Mouse (Mus musculus): ENCODE measurements at regions not wholly inside any gene's neighbourhood (a gene's known extent, or its start where the extent isn't known, plus 50 kb on each side); places are given as distances from the start of the nearest gene placed in this dataset.

DNA sequence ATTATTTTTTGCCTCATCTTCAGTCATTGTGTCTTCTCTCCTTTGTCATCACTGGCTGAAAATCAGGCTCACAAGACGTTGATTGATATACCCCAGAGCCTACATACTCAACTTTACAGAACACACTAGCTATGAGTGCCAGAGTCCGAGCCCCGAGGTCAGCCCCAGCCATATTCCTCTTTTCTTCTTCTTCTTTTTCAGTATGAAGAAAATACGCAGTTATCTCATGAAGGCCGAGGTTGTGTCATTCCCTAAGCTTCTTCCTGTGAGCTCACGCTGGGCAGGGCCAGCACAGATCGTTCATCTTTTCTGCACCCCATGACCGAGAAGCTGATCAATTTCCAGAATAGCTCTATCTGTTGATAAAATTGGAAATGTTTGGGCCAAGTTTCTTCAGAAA is 192.7 kb upstream of the Unc93a2 start:
- TF ChIP-seq REST (IDR thresholded peaks at IDR 0.05; ENCODE audit: insufficient read depth, insufficient read length), result no peak
- Histone ChIP-seq H3K36me3 (ENCODE audit: control insufficient read depth, insufficient read depth) (no peaks in the 10 kb centered on the region), H3K27me3 (ENCODE audit: control insufficient read depth, insufficient read depth, insufficient read length) (no peaks in the 10 kb centered on the region), H3ac (ENCODE audit: control insufficient read depth, insufficient read length) (no peak overlapping the region), H3K4me3 (no peak overlapping the region), H3K4me2 (ENCODE audit: low read depth) (no peak overlapping the region), H3K79me2 (ENCODE audit: control insufficient read depth, insufficient read depth) (no peaks in the 10 kb centered on the region)

DNA sequence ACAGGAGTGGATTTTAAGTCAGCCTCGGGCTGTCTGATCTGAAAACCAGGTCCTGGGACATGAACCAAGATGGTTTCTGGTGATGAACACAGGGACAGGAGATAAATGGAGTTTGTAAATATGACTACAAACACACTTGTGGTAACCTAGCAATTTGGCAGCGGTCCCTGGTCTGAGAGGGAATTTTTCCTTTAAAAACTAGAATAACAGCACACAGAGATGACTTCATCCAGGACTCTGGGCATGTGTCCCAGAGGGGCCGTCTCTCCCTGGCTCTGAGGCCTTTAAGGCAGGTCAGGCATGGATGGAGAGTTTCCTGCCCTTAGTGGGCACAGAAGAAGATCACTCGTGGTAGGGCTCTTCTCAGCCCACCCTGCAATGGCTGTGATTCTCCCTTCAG is 192.0 kb upstream of the Unc93a2 start:
- no peaks in the 10 kb centered on the region for H3K27me3 ChIP-seq (ENCODE audit: control insufficient read depth, insufficient read depth, insufficient read length)
- TF ChIP-seq POLR2AphosphoS2 (IDR thresholded peaks at IDR 0.05; ENCODE audit: insufficient read length, low read depth) (no peak), REST (IDR thresholded peaks at IDR 0.05; ENCODE audit: insufficient read depth, insufficient read length) (no peak), POLR2A (IDR thresholded peaks at IDR 0.05; ENCODE audit: insufficient read length, low read depth) (no peak), MYOD1 (IDR thresholded peaks at IDR 0.05; ENCODE audit: control insufficient read depth in 1 of 3, insufficient read length in 2 of 3, low read depth in 2 of 3) (no peak), USF1 (IDR thresholded peaks at IDR 0.05; ENCODE audit: low read depth) (no peak), MYOG (IDR thresholded peaks at IDR 0.05; ENCODE audit: control insufficient read depth in 1 of 3, insufficient read depth in 1 of 3, insufficient read length in 2 of 3, low read depth in 2 of 3) (no peak), MAX (IDR thresholded peaks at IDR 0.05; ENCODE audit: low read depth) (no peak), TCF12 (IDR thresholded peaks at IDR 0.05; ENCODE audit: insufficient read depth, poor library complexity, severe bottlenecking) (no peak)
- H3K4me3 ChIP-seq, result no peak overlapping the region
- H3K4me2 ChIP-seq (ENCODE audit: low read depth), result no peak overlapping the region
- H3ac ChIP-seq (ENCODE audit: control insufficient read depth, insufficient read length), result no peak overlapping the region
- H3K36me3 ChIP-seq (ENCODE audit: control insufficient read depth, insufficient read depth), result no peaks in the 10 kb centered on the region
- H3K79me2 ChIP-seq (ENCODE audit: control insufficient read depth, insufficient read depth), result no peaks in the 10 kb centered on the region

DNA sequence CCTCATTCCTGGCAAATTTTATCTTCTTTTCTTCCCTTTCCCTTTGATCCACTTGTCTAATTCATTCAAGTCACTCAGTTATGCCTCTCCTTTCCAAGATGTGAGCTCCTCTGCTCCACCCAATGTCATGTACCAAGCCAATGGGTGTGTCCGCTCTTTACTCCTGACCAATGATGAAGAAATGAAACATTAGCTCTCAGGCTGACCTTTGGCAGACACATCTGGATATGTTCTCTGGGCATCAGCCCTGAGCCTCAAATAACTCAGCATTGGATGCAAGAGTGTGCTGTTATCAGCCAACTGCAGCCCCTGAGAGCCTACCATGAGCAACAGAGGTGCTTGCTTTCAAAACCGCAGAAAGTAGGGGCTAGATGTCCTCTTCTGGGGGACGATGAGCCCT is 186.2 kb upstream of the Unc93a2 start:
- no peaks in the 10 kb centered on the region for H3K36me3 ChIP-seq (ENCODE audit: control insufficient read depth, insufficient read depth)
- no peaks in the 10 kb centered on the region for H3K27me3 ChIP-seq (ENCODE audit: control insufficient read depth, insufficient read depth, insufficient read length)
- TF ChIP-seq SRF (IDR thresholded peaks at IDR 0.05; ENCODE audit: control insufficient read depth, insufficient read length, low read depth) (no peak), E2F4 (IDR thresholded peaks at IDR 0.05; ENCODE audit: insufficient read depth) (no peak), USF1 (IDR thresholded peaks at IDR 0.05; ENCODE audit: low read depth) (no peak), TCF12 (IDR thresholded peaks at IDR 0.05; ENCODE audit: insufficient read depth, poor library complexity, severe bottlenecking) (no peak), MYOG (IDR thresholded peaks at IDR 0.05; ENCODE audit: control insufficient read depth in 1 of 3, insufficient read depth in 1 of 3, insufficient read length in 2 of 3, low read depth in 2 of 3) (no peak), TCF3 (IDR thresholded peaks at IDR 0.05; ENCODE audit: insufficient read length, low read depth) (no peak), MAX (IDR thresholded peaks at IDR 0.05; ENCODE audit: low read depth) (no peak), POLR2AphosphoS2 (IDR thresholded peaks at IDR 0.05; ENCODE audit: insufficient read length, low read depth) (no peak), POLR2A (IDR thresholded peaks at IDR 0.05; ENCODE audit: insufficient read length, low read depth) (no peak), MYOD1 (IDR thresholded peaks at IDR 0.05; ENCODE audit: control insufficient read depth in 1 of 3, insufficient read length in 2 of 3, low read depth in 2 of 3) (no peak), REST (IDR thresholded peaks at IDR 0.05; ENCODE audit: insufficient read depth, insufficient read length) (no peak), CEBPB (IDR thresholded peaks at IDR 0.05; ENCODE audit: insufficient read depth, poor library complexity, severe bottlenecking) (no peak)
- H3ac ChIP-seq (ENCODE audit: control insufficient read depth, insufficient read length), result no peak overlapping the region
- H3K4me2 ChIP-seq (ENCODE audit: low read depth), result no peak overlapping the region
- no peaks in the 10 kb centered on the region for H3K79me2 ChIP-seq (ENCODE audit: control insufficient read depth, insufficient read depth)
- H3K4me3 ChIP-seq, result no peak overlapping the region

- Histone ChIP-seq H3K27me3 (ENCODE audit: control insufficient read depth, insufficient read depth, insufficient read length) (no peaks in the 10 kb centered on the region), H3K36me3 (ENCODE audit: control insufficient read depth, insufficient read depth) (no peaks in the 10 kb centered on the region), H3K4me3 (no peak overlapping the region), H3K4me2 (ENCODE audit: low read depth) (no peak overlapping the region), H3ac (ENCODE audit: control insufficient read depth, insufficient read length) (no peak overlapping the region), H3K79me2 (ENCODE audit: control insufficient read depth, insufficient read depth) (no peaks in the 10 kb centered on the region)
- TF ChIP-seq E2F4 (IDR thresholded peaks at IDR 0.05; ENCODE audit: insufficient read depth) (no peak), CEBPB (IDR thresholded peaks at IDR 0.05; ENCODE audit: insufficient read depth, poor library complexity, severe bottlenecking) (no peak), SRF (IDR thresholded peaks at IDR 0.05; ENCODE audit: control insufficient read depth, insufficient read length, low read depth) (no peak), TCF12 (IDR thresholded peaks at IDR 0.05; ENCODE audit: insufficient read depth, poor library complexity, severe bottlenecking) (no peak), MYOD1 (IDR thresholded peaks at IDR 0.05; ENCODE audit: control insufficient read depth in 1 of 3, insufficient read length in 2 of 3, low read depth in 2 of 3) (no peak), REST (IDR thresholded peaks at IDR 0.05; ENCODE audit: insufficient read depth, insufficient read length) (no peak), POLR2A (IDR thresholded peaks at IDR 0.05; ENCODE audit: insufficient read length, low read depth) (no peak), TCF3 (IDR thresholded peaks at IDR 0.05; ENCODE audit: insufficient read length, low read depth) (no peak)
Measured at GRCm38 (mm10) chr17:7568482-7568881, 183.2 kb upstream of the Unc93a2 start.

GRCm38 (mm10) chr17:7565771-7566170 is 180.5 kb upstream of the Unc93a2 start:
- no peak overlapping the region for H3K4me2 ChIP-seq (ENCODE audit: low read depth)

More at GRCm38 (mm10) chr17:7565771-7566170, 180.5 kb upstream of the Unc93a2 start:
- Histone ChIP-seq H3K79me2 (ENCODE audit: control insufficient read depth, insufficient read depth) (no peaks in the 10 kb centered on the region), H3ac (ENCODE audit: control insufficient read depth, insufficient read length) (no peak overlapping the region), H3K4me3 (no peak overlapping the region), H3K27me3 (ENCODE audit: control insufficient read depth, insufficient read depth, insufficient read length) (no peaks in the 10 kb centered on the region), H3K36me3 (ENCODE audit: control insufficient read depth, insufficient read depth) (no peaks in the 10 kb centered on the region)
- TF ChIP-seq CEBPB (IDR thresholded peaks at IDR 0.05; ENCODE audit: insufficient read depth, poor library complexity, severe bottlenecking), result no peak
- TF ChIP-seq E2F4 (IDR thresholded peaks at IDR 0.05; ENCODE audit: insufficient read depth), result no peak
- no peak for TF ChIP-seq SRF (IDR thresholded peaks at IDR 0.05; ENCODE audit: control insufficient read depth, insufficient read length, low read depth)
- TF ChIP-seq POLR2AphosphoS2 (IDR thresholded peaks at IDR 0.05; ENCODE audit: insufficient read length, low read depth), result no peak
- no peak for TF ChIP-seq MAX (IDR thresholded peaks at IDR 0.05; ENCODE audit: low read depth)
- TF ChIP-seq REST (IDR thresholded peaks at IDR 0.05; ENCODE audit: insufficient read depth, insufficient read length), result no peak
- no peak for TF ChIP-seq TCF3 (IDR thresholded peaks at IDR 0.05; ENCODE audit: insufficient read length, low read depth)

Data from myocyte (in vitro differentiated cells).